Mouse (Mus musculus) hindbrain, embryonic 11.5 days (tissue): Measurements from ENCODE around the gene Slc37a2. TPM values are rescaled to one million over a fixed set of nuclear protein-coding genes. Genes with fewer than 3 reads are reported as not detected.

Experiments used
- ATAC-seq: fragments of 200-750 bp; cut with Nextera tagmentation; 2 replicates; pipeline ENCODE4 v1.8.0; 2017; ENCODE audit warnings: mild to moderate bottlenecking, moderate TSS enrichment, moderate library complexity; ENCODE audit not compliant: low FRiP score
- DNase-seq: peaks from one replicate; pipeline ENCODE4 v3.0.0-alpha.2; 2015; ENCODE audit warnings: low spot score
- H3K27ac ChIP-seq: fragments of 300-500 bp; sonication (generic); 2 replicates; pipeline ENCODE4 v1.5.1; 2014; ENCODE audit warnings: mild to moderate bottlenecking, low read depth, low read length
- H3K27me3 ChIP-seq: fragments of 300-500 bp; sonication (generic); 2 replicates; pipeline ENCODE4 v1.6.1; 2014; ENCODE audit warnings: mild to moderate bottlenecking, low read length, moderate library complexity, mixed read lengths; ENCODE audit not compliant: control insufficient read depth, insufficient read depth
- H3K36me3 ChIP-seq: fragments of 300-500 bp; sonication (generic); 2 replicates; pipeline ENCODE4 v1.6.1; 2014; ENCODE audit warnings: mild to moderate bottlenecking, low read length, moderate library complexity, mixed read lengths; ENCODE audit not compliant: control insufficient read depth, insufficient read depth
- H3K4me1 ChIP-seq: fragments of 300-500 bp; sonication (generic); replicated peaks from 2 replicates; pipeline ENCODE4 v1.6.1; 2014; ENCODE audit warnings: low read length, mixed read lengths; ENCODE audit not compliant: control insufficient read depth, insufficient read depth
- H3K4me2 ChIP-seq: fragments of 300-500 bp; sonication (generic); replicated peaks from 2 replicates; pipeline ENCODE4 v1.6.1; 2014; ENCODE audit warnings: mild to moderate bottlenecking, low read depth, low read length
- H3K4me3 ChIP-seq: fragments of 300-500 bp; sonication (generic); 2 replicates; pipeline ENCODE4 v1.5.1; 2014; ENCODE audit warnings: low read depth, low read length
- H3K9ac ChIP-seq: fragments of 300-500 bp; sonication (generic); 2 replicates; pipeline ENCODE4 v1.6.1; 2014; ENCODE audit warnings: low read depth, low read length
- H3K9me3 ChIP-seq: fragments of 300-500 bp; sonication (generic); 2 replicates; pipeline ENCODE4 v1.6.1; 2016; ENCODE audit warnings: low read length; ENCODE audit not compliant: control insufficient read depth
- WGBS: fragments of 180-500 bp; shearing (Covaris S2); extraction: QIAGEN DNeasy Blood & Tissue Kit; methylation state at CpG from one replicate; pipeline ENCODE4 v1.1.7; 2014; 5-methylcytosine and 5-hydroxymethylcytosine counted together
- polyA plus RNA-seq: library from polyadenylated mRNA; unstranded; fragments of >200 nt; fragmentation: Nextera tagmentation; extraction: Ambion mirVana; gene quantifications from 2 replicates; pipeline ENCODE4 v1.2.1, GENCODE M21; 2014

Gene Slc37a2
- polyA plus RNA-seq, 1 experiment from 2014 or later: 1.2 TPM

DNA sequence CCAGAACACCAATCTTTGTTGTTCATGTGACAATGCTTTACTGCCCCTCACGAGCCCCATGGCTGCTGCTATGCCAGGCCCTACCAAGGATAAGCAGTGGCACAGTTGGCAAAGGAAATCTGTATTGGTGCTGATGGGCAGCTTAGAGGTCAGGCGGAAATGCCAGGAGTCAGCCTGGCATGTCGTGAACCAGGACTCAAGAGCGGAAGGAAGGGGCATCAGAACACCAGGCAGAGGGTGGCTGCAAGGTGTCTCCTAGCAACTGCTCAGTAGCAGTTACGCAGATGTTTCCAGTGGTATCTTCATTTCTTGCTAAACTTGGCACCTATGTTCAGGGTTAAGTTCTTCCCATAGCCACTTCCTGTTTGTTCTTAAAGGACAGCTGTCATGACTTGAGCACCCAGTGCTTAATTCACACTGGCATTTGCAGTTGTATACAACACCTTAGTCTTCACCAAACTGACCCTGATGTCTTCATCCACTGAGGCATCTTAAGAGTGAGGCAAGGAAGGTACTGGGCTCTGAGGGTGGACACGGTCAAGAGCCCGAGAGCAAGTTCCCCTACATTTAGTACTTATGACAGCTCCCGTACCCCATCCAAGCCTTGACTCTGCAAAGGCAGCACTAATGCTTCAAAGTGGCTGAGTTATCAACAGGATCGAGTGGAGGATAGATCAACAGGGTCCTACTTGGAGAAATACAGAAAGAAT lies 24.9 kb downstream of the Slc37a2 start:
- ATAC-seq: no peak
- WGBS: 93% methylated on average over 9 of the region's 9 CpGs

DNA sequence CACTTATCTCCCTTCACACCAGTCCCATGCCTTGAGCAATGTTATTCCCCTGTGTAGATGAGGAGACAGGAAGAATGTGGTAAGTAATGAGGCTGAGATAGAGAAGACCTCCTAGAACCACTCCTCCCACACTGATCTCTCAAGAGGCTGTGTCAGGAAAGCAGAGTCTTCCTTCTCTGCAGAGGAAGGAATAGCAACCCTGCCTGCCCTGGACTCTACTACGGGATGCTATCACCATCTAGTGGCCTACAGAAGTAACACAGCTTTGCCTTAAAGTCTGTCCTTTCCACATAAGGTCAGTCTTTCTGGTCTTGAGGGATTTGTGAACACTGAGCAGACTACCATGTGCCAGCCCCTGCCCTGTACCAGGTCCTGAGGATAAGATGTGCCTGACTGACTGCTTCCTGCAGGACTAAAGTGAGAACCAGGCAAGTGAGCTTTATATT lies 25.6 kb downstream of the Slc37a2 start:
- Histone ChIP-seq H3K27ac (no peak overlapping the region), H3K4me2 (no peak overlapping the region), H3K9me3 (no peaks in the 10 kb centered on the region), H3K9ac (no peak overlapping the region), H3K4me3 (no peak overlapping the region), H3K36me3 (0 out of 2 replicates have a peak, but pooled peaks cover 2% of the 10 kb centered on the region), H3K27me3 (no peaks in the 10 kb centered on the region), H3K4me1 (no peaks in the 10 kb centered on the region)
- peak; percentile 85 for ATAC-seq
- 5% methylated on average over 1 of the region's 1 CpGs for WGBS
- DNase-seq: peak; percentile 72

More for the DNA sequence above, 24.9 kb downstream of the Slc37a2 start:
- Histone ChIP-seq H3K9ac (no peak overlapping the region), H3K9me3 (no peaks in the 10 kb centered on the region), H3K27me3 (no peaks in the 10 kb centered on the region), H3K27ac (no peak overlapping the region), H3K4me1 (no peaks in the 10 kb centered on the region), H3K36me3 (0 out of 2 replicates have a peak, but pooled peaks cover 2% of the 10 kb centered on the region), H3K4me2 (no peak overlapping the region), H3K4me3 (no peak overlapping the region)
- DNase-seq: no peak

DNA sequence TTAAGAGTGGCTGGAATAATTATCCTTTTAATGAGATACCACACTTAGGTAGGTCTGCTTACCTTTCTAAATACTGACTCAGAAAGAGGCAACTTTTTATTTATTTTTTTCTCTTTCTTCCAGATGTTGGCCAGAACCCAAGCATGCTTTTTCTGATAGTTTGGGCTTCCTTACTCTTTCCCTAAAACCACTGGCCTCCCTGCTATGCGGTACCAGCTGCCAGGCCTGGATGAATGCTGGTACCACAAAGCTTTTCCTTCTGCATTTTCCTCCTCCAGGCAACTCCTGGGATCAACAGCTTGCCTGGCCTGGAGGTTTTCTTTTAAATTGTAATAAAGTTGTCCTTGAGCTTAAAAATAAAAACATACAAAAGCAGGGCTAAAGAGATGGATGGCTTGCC lies 30.0 kb downstream of the Slc37a2 start:
- Histone ChIP-seq H3K27ac (no peak overlapping the region), H3K9me3 (no peaks in the 10 kb centered on the region), H3K4me2 (no peak overlapping the region), H3K36me3 (0 out of 2 replicates have a peak, but pooled peaks cover 2% of the 10 kb centered on the region), H3K9ac (no peak overlapping the region), H3K27me3 (no peaks in the 10 kb centered on the region), H3K4me1 (no peaks in the 10 kb centered on the region), H3K4me3 (no peak overlapping the region)
- 97% methylated on average over 1 of the region's 1 CpGs for WGBS
- ATAC-seq (no peak), DNase-seq (no peak)

DNA sequence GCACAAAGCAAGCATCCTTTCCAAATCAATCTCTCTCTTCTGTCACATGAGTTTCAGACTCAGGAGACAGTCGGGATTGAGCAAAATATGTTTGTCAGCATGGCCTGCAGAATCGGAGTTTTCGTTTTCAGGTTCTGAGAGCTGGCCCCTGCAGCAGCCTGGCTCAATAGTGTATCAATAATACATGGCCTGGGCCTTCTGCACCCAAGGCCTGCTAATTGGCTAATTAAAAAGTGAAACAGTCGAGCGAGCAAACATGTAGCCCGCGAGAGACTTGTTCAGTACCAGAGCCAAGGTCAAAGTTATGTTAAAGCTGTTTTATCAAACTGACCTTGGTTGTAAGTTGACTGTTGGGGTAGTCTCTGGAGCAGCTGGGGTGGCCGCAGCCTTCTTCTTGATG lies 34.8 kb downstream of the Slc37a2 start:
- WGBS: 91% methylated on average over 8 of the region's 8 CpGs
- Histone ChIP-seq H3K9me3 (no peaks in the 10 kb centered on the region), H3K4me1 (no peaks in the 10 kb centered on the region), H3K36me3 (no peaks in the 10 kb centered on the region), H3K4me2 (no peak overlapping the region), H3K9ac (no peak overlapping the region), H3K27me3 (no peaks in the 10 kb centered on the region), H3K27ac (no peak overlapping the region), H3K4me3 (no peak overlapping the region)
- DNase-seq (no peak), ATAC-seq (no peak)

DNA sequence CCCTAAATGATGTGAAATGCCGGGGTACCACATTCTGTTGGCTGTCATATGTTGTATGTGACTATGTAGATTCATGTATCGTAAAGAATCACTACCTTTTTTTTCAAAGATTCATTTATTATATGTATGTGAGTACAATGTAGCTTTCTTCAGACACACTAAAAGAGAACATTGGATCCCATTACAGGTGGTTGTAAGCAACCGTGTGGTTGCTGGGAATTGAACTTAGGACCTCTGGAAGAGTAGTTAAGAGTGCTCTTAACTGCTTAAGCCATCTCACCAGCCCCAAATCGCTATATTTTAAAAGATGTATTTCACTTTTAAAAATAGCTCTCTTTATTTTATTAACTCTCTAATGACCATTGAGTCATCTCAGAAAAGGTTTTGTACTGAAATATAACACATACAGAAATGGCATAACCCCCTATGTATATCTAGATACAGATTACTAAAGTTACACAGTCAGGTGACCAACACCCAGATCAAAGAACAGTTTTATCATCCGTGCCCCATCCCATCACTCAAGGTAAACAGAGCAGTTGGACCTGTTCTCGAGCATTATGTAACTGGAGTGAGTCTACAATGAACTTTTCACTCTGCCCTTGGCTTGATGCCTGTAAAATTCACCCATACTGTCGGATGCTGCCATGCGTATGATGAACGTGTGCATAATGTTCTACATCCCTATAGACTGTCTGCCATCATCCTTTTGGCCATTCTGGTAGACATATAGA lies 41.0 kb downstream of the Slc37a2 start:
- no peaks in the 10 kb centered on the region for H3K36me3 ChIP-seq
- 89% methylated on average over 9 of the region's 9 CpGs for WGBS
- no peaks in the 10 kb centered on the region for H3K4me1 ChIP-seq

DNA sequence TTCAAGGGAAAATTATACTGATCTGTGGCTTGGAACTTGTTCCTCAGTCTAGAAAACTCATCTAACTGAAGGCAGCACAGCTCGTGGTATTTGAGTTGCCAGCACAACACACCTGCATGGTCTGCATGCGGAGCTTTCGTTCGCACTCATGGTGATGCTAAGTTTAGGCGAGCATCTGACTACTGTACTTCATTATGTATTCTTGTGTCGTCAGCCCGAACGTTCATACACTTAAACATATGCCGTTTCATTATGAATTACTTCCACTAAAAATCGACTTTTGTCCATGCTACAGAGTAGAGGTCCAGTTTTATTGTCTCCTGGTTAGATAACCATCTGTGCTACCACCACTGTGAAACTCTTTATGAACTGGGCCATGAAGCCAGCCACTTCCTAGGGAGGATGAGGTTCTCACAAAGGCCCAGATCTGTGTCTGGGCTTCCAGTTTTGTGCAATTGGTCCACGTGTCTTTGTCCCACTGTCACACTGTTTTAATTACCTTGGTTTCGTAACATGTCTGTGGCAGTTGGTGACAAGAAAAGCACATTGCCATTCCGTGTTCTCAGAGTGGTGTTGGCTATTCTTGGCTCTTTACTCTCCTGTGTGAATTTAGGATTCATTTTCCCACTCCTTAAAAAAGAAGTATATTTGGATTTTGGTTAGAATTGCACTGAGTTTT lies 42.3 kb downstream of the Slc37a2 start:
- H3K4me3 ChIP-seq: no peak overlapping the region
- H3K4me2 ChIP-seq: no peak overlapping the region
- no peak overlapping the region for H3K9ac ChIP-seq
- no peaks in the 10 kb centered on the region for H3K4me1 ChIP-seq
- DNase-seq: no peak
- H3K27me3 ChIP-seq: no peaks in the 10 kb centered on the region
- H3K27ac ChIP-seq: no peak overlapping the region
- 90% methylated on average over 13 of the region's 13 CpGs for WGBS
- no peaks in the 10 kb centered on the region for H3K36me3 ChIP-seq
- H3K9me3 ChIP-seq: no peaks in the 10 kb centered on the region
- ATAC-seq: no peak

More for the DNA sequence above, 41.0 kb downstream of the Slc37a2 start:
- ATAC-seq: no peak
- H3K27me3 ChIP-seq: no peaks in the 10 kb centered on the region
- no peak overlapping the region for H3K4me2 ChIP-seq
- no peak overlapping the region for H3K9ac ChIP-seq
- H3K4me3 ChIP-seq: no peak overlapping the region
- DNase-seq: no peak
- H3K27ac ChIP-seq: no peak overlapping the region
- no peaks in the 10 kb centered on the region for H3K9me3 ChIP-seq

DNA sequence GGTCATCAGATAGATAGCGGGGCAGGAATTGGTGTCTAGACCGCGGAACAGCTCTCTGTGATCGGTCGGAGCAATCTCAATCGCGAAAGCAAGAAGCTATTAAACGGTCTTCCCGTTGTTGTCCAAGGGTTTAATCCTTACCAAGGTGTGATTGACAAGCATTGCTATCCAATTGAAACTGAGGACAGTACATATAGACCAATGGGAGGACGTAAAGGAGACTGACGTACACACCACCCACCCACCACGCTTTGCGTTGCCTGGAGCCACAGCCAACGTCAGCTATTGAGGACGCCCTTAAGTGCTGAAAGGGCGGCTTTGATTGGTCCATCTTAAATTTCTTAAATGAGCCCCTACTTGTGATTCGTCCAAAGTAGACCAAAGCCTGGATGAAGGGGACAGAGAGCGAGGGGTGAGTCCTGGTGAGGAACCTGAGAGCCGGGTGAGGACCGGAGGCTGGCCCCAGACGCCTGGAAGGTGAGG lies 47.6 kb downstream of the Slc37a2 start, which contains the start of gene Tmem218:
Gene Tmem218 (plus strand): TSS at position 295 of the 483 bp plus-strand sequence.
- DNase-seq (peak; percentile 96), ATAC-seq (peak; percentile 100)
- Histone ChIP-seq H3K9ac (peak within 1 kb of the TSS; percentile 69), H3K4me1 (no peaks in the 10 kb centered on the region), H3K9me3 (no peaks in the 10 kb centered on the region), H3K4me2 (peak within 1 kb of the TSS; percentile 48), H3K27me3 (no peaks in the 10 kb centered on the region), H3K27ac (peak within 1 kb of the TSS; percentile 63), H3K36me3 (no peaks in the 10 kb centered on the region), H3K4me3 (peak within 1 kb of the TSS; percentile 43)
- WGBS: 0% methylated on average over 21 of the region's 21 CpGs

DNA sequence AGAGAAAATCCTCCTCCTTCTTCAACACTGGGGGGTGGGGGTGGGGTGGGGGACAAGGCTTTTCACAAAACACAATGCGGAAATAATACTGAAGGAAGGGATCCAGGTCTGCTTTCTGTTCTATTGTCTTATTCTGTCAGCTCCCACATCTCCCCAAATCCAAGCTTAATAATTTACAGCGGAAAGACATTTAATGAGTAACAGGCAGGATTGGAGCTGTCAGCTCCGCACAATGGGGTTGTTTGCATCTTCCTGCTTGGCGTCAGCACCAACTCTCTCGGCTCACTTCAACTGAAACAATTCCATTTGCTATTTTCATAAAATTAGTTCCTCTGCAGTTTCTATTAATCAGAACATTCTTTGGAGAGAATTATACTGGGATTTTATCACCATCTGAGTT lies 51.7 kb downstream of the Slc37a2 start:
- no peak for ATAC-seq
- Histone ChIP-seq H3K4me2 (no peak overlapping the region), H3K27me3 (no peaks in the 10 kb centered on the region), H3K36me3 (no peaks in the 10 kb centered on the region), H3K9ac (no peak overlapping the region), H3K4me1 (no peaks in the 10 kb centered on the region), H3K9me3 (no peaks in the 10 kb centered on the region), H3K4me3 (no peak overlapping the region), H3K27ac (no peak overlapping the region)
- WGBS: 43% methylated on average over 5 of the region's 5 CpGs
- DNase-seq: no peak
